Comparison of ENCODE assay signal across 9 mouse cellular contexts in the genomic region with DNA sequence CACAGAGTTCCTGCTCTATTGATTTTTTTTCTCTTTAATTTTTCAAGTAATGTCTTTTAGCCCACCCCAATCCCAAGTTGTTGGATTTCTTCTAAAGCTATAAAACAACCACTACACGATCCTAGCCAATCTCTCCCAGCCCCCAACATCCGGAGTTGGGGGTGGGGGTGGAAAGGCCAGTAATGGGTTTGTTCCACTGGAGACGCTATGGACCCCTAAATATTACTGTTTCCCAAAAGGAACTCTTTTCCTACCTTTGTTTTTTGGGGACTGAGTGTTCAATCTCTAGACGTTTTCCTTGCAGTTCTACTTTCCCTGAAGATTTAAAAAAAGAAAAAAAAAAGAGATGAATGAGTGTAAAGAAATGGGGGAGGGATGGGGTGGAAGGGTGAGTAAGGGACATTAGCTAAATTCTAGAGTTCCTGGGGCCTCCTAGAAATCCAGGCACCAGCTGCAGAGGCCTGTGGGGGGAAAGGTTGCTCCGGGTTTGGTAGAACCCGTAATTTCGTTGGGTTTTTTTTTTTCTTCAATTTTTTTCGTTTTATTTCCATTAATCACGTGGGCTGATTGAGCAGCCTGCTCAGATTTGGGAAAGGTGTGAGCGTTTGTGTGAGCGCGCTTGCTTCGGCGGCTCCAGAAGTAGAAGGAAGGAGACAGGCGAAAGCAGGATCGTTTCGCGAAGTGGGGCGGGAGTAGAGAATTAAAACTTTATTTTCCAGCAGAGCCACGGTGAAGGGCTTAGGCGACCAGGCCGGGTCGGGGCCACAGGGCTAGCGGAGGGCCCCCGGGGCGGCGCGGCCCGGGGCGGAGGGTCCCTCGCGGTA. TPM values are rescaled to one million over a fixed set of nuclear protein-coding genes. Genes with fewer than 3 reads are reported as not detected.
A peak's percentile ranks its signal among the peaks of the same experiment; 100 is the strongest.
DNase-seq lines count a peak whose midpoint lies in the region; ATAC-seq lines count a peak whose summit lies in the region.
"Had no signal": no experiment of that assay in that cellular context is flagged by ENCODE, and none has a peak within 500 bp of the region (broad histone marks: within the 10 kb centered on the region; RNA-seq: fewer than 3 reads in every experiment).

No protein-coding gene starts in this region.

- H3K36me3 ChIP-seq in liver, embryonic 11.5 days (ENCODE audit: control insufficient read depth, insufficient read depth, low read length), result 0 out of 2 replicates have a peak, but pooled peaks cover 2% of the 10 kb centered on the region
- no peaks in the 10 kb centered on the region for H3K36me3 ChIP-seq in embryonic facial prominence, embryonic 14.5 days (ENCODE audit: control insufficient read depth, insufficient read depth, low read length)
- H3K36me3 ChIP-seq in intestine, embryonic 14.5 days (ENCODE audit: control insufficient read depth, insufficient read depth, low read length), result 0 out of 2 replicates have a peak, but pooled peaks cover 3% of the 10 kb centered on the region
- no peaks in the 10 kb centered on the region for H3K36me3 ChIP-seq in neural tube, embryonic 14.5 days (ENCODE audit: control insufficient read depth, insufficient read depth, low read length)

- no peak for ATAC-seq in liver, embryonic 11.5 days (replicated peaks; ENCODE audit: low FRiP score)
- no peak for ATAC-seq in embryonic facial prominence, embryonic 14.5 days (ENCODE audit: low read depth)
- ATAC-seq in intestine, embryonic 14.5 days (replicated peaks; ENCODE audit: low FRiP score, low TSS enrichment, low read depth), result no peak
- no peak for ATAC-seq in neural tube, embryonic 14.5 days (ENCODE audit: low read depth)

- WGBS in liver, embryonic 11.5 days, result under 1% methylated on average over 32 of the region's 32 CpGs
- WGBS in embryonic facial prominence, embryonic 14.5 days, result under 1% methylated on average over 31 of the region's 32 CpGs
- under 1% methylated on average over 25 of the region's 32 CpGs for WGBS in intestine, embryonic 14.5 days
- 1% methylated on average over 32 of the region's 32 CpGs for WGBS in neural tube, embryonic 14.5 days

- H3K4me1 ChIP-seq in liver, embryonic 11.5 days (replicated peaks; ENCODE audit: control insufficient read depth, insufficient read depth, low read length), result peaks cover 34% of the 10 kb centered on the region
- H3K4me1 ChIP-seq in embryonic facial prominence, embryonic 14.5 days (ENCODE audit: control insufficient read depth, insufficient read depth, low read length), result peaks cover 32% of the 10 kb centered on the region
- H3K4me1 ChIP-seq in intestine, embryonic 14.5 days (replicated peaks; ENCODE audit: control insufficient read depth, insufficient read depth, low read length), result peaks cover 24% of the 10 kb centered on the region
- H3K4me1 ChIP-seq in neural tube, embryonic 14.5 days (ENCODE audit: control insufficient read depth, insufficient read depth, low read length), result peaks cover 10% of the 10 kb centered on the region; the same call in 1 of the 2 replicates

- H3K27me3 ChIP-seq in liver, embryonic 11.5 days (replicated peaks; ENCODE audit: control insufficient read depth, insufficient read depth, low read length), result no peaks in the 10 kb centered on the region
- 0 out of 2 replicates have a peak, but pooled peaks cover 4% of the 10 kb centered on the region for H3K27me3 ChIP-seq in embryonic facial prominence, embryonic 14.5 days (replicated peaks; ENCODE audit: control insufficient read depth, insufficient read depth, low read length)
- H3K27me3 ChIP-seq in intestine, embryonic 14.5 days (replicated peaks; ENCODE audit: control insufficient read depth, insufficient read depth, low read length), result no peaks in the 10 kb centered on the region
- no peaks in the 10 kb centered on the region for H3K27me3 ChIP-seq in neural tube, embryonic 14.5 days (ENCODE audit: control insufficient read depth, insufficient read depth, low read length)

- H3K9me3 ChIP-seq in liver, embryonic 11.5 days (ENCODE audit: control insufficient read depth, low read length), result no peaks in the 10 kb centered on the region
- H3K9me3 ChIP-seq in embryonic facial prominence, embryonic 14.5 days (ENCODE audit: control insufficient read depth, low read length), result no peaks in the 10 kb centered on the region
- H3K9me3 ChIP-seq in intestine, embryonic 14.5 days (ENCODE audit: control insufficient read depth, low read length), result no peaks in the 10 kb centered on the region
- H3K9me3 ChIP-seq in neural tube, embryonic 14.5 days (ENCODE audit: control insufficient read depth, low read length), result no peaks in the 10 kb centered on the region

- H3K27ac ChIP-seq in liver, embryonic 11.5 days (ENCODE audit: low read depth, low read length), result peak overlapping the region; percentile 98
- H3K27ac ChIP-seq in embryonic facial prominence, embryonic 14.5 days (replicated peaks; ENCODE audit: low read depth, low read length), result peak overlapping the region; percentile 95
- peak overlapping the region; percentile 97 for H3K27ac ChIP-seq in intestine, embryonic 14.5 days (ENCODE audit: low read depth)
- H3K27ac ChIP-seq in neural tube, embryonic 14.5 days (ENCODE audit: low read depth, low read length), result peak overlapping the region; percentile 88; the same call in 1 of the 2 replicates
- H3K27ac ChIP-seq: macrophage had no signal

- H3K9ac ChIP-seq in liver, embryonic 11.5 days (ENCODE audit: low read depth, low read length), result peak overlapping the region; percentile 95
- H3K9ac ChIP-seq in embryonic facial prominence, embryonic 14.5 days (ENCODE audit: low read depth, low read length), result peak overlapping the region; percentile 96
- peak overlapping the region; percentile 96 for H3K9ac ChIP-seq in intestine, embryonic 14.5 days (ENCODE audit: low read length)
- H3K9ac ChIP-seq in neural tube, embryonic 14.5 days (replicated peaks; ENCODE audit: low read depth, low read length), result peak overlapping the region; percentile 74

- H3K4me3 ChIP-seq in liver, embryonic 11.5 days (ENCODE audit: low read depth, low read length), result peak overlapping the region; percentile 96
- peak overlapping the region; percentile 88 for H3K4me3 ChIP-seq in embryonic facial prominence, embryonic 14.5 days (ENCODE audit: low read depth, low read length)
- peak overlapping the region; percentile 82 for H3K4me3 ChIP-seq in intestine, embryonic 14.5 days (ENCODE audit: low read depth, low read length)
- peak overlapping the region; percentile 77 for H3K4me3 ChIP-seq in neural tube, embryonic 14.5 days (ENCODE audit: low read depth, low read length)

- peak; percentile 58 for DNase-seq in liver, embryonic 11.5 days (ENCODE audit: low spot score)
- DNase-seq in liver, result no peak
- DNase-seq in embryonic facial prominence, embryonic 14.5 days (ENCODE audit: low spot score), result peak; percentile 31
- DNase-seq in intestine, embryonic 14.5 days (ENCODE audit: low spot score), result peak; percentile 78
- no peak for DNase-seq in thymus, postnatal 14 days
- no peak for DNase-seq in frontal cortex, postnatal 10 days (ENCODE audit: low spot score in 2 of 2)
- DNase-seq in urinary bladder, postnatal 14 days (ENCODE audit: low spot score), result no peak

- H3K4me2 ChIP-seq in liver, embryonic 11.5 days, result peak overlapping the region; percentile 96
- H3K4me2 ChIP-seq in embryonic facial prominence, embryonic 14.5 days (ENCODE audit: low read depth, low read length), result peak overlapping the region; percentile 82
- peak overlapping the region; percentile 92 for H3K4me2 ChIP-seq in intestine, embryonic 14.5 days (ENCODE audit: low read length)
- H3K4me2 ChIP-seq in neural tube, embryonic 14.5 days (ENCODE audit: low read depth, low read length), result peak overlapping the region; percentile 71

RNA-seq across cellular contexts. Expression of a gene that starts 1.6 kb away (rescaled TPM):
- polyA plus RNA-seq in liver, embryonic 11.5 days (2014; fragmentation: Nextera tagmentation; extraction: Ambion mirVana), result 54.1 and 56.0 TPM in 2 replicates
- polyA plus RNA-seq in embryonic facial prominence, embryonic 14.5 days (2014; fragmentation: Nextera tagmentation; extraction: Ambion mirVana), result 19.9 and 31.4 TPM in 2 replicates
- 35.7 and 38.6 TPM in 2 replicates for polyA plus RNA-seq in intestine, embryonic 14.5 days (2014; fragmentation: Nextera tagmentation; extraction: Ambion mirVana)
- polyA plus RNA-seq in neural tube, embryonic 14.5 days (2014; fragmentation: Nextera tagmentation; extraction: Ambion mirVana), result 3.0 and 5.9 TPM in 2 replicates
- polyA plus RNA-seq: macrophage had no signal

RNA-seq across cellular contexts. Expression of a gene that starts 20.2 kb away (rescaled TPM):
- not detected in 2 replicates for polyA plus RNA-seq in liver, embryonic 11.5 days (2014; fragmentation: Nextera tagmentation; extraction: Ambion mirVana)
- polyA plus RNA-seq in embryonic facial prominence, embryonic 14.5 days (2014; fragmentation: Nextera tagmentation; extraction: Ambion mirVana), result not detected in 2 replicates
- polyA plus RNA-seq in intestine, embryonic 14.5 days (2014; fragmentation: Nextera tagmentation; extraction: Ambion mirVana), result 2.2 TPM in 1 of 2 replicates, not detected in the other
- polyA plus RNA-seq in neural tube, embryonic 14.5 days (2014; fragmentation: Nextera tagmentation; extraction: Ambion mirVana), result not detected in 2 replicates
- polyA plus RNA-seq: macrophage had no signal

RNA-seq across cellular contexts. Expression of a gene that starts 30.5 kb away (rescaled TPM):
- 48.8 and 50.0 TPM in 2 replicates for polyA plus RNA-seq in liver, embryonic 11.5 days (2014; fragmentation: Nextera tagmentation; extraction: Ambion mirVana)
- 33.4 and 36.6 TPM in 2 replicates for polyA plus RNA-seq in embryonic facial prominence, embryonic 14.5 days (2014; fragmentation: Nextera tagmentation; extraction: Ambion mirVana)
- 37.1 and 39.3 TPM in 2 replicates for polyA plus RNA-seq in intestine, embryonic 14.5 days (2014; fragmentation: Nextera tagmentation; extraction: Ambion mirVana)
- 43.7 and 46.2 TPM in 2 replicates for polyA plus RNA-seq in neural tube, embryonic 14.5 days (2014; fragmentation: Nextera tagmentation; extraction: Ambion mirVana)

Comparison
In these comparisons a context has a peak if more than half of its experiments do, and no peak if none do; other contexts are left out.
1. DNase-seq: peak in liver, embryonic 11.5 days (single experiment), embryonic facial prominence, embryonic 14.5 days (single experiment) and intestine, embryonic 14.5 days (single experiment); none in liver (single experiment), thymus, postnatal 14 days (single experiment), frontal cortex, postnatal 10 days (0 of 2) and urinary bladder, postnatal 14 days (single experiment).
2. Peak in every context shown above with its lines, with median percentiles within 50 percentile points of each other: H3K27ac ChIP-seq, H3K4me2 ChIP-seq, H3K4me3 ChIP-seq and H3K9ac ChIP-seq.